Mouse (Mus musculus) kidney, adult 11 months (tissue): ENCODE data around the gene Tmem120b.

Source experiments
- DNase-seq: peaks from one replicate; pipeline ENCODE4 v3.0.0; 2022

The Tmem120b gene

GRCm38 (mm10) chr5:123093077-123093633, 24.9 kb downstream of the Tmem120b start:
- DNase-seq: peak; percentile 36

- DNase-seq: peak; percentile 48
These were observed 26.2 kb downstream of the Tmem120b start for GRCm38 (mm10) chr5:123094238-123094991.

GRCm38 (mm10) chr5:123096299-123096698, 28.1 kb downstream of the Tmem120b start:
- DNase-seq: no peak

GRCm38 (mm10) chr5:123098487-123098886, 30.3 kb downstream of the Tmem120b start:
- no peak for DNase-seq

- no peak for DNase-seq
These were observed 34.2 kb downstream of the Tmem120b start for GRCm38 (mm10) chr5:123102376-123102775.

GRCm38 (mm10) chr5:123103556-123103955, 35.3 kb downstream of the Tmem120b start:
- DNase-seq: peak; percentile 90

GRCm38 (mm10) chr5:123104769-123105168, 36.6 kb downstream of the Tmem120b start:
- DNase-seq: no peak

GRCm38 (mm10) chr5:123109452-123110203, 41.4 kb downstream of the Tmem120b start:
- peak; percentile 57 for DNase-seq

- DNase-seq: no peak
These were observed 42.1 kb downstream of the Tmem120b start for GRCm38 (mm10) chr5:123110296-123110721.

GRCm38 (mm10) chr5:123114109-123114508, 45.9 kb downstream of the Tmem120b start:
- no peak for DNase-seq

GRCm38 (mm10) chr5:123114924-123115323, 46.7 kb downstream of the Tmem120b start:
- DNase-seq: no peak

- no peak for DNase-seq
These were observed 47.9 kb downstream of the Tmem120b start for GRCm38 (mm10) chr5:123116080-123116479.

GRCm38 (mm10) chr5:123117257-123117656, 49.0 kb downstream of the Tmem120b start:
- peak; percentile 74 for DNase-seq

- DNase-seq: no peak
These were observed 49.6 kb downstream of the Tmem120b start for GRCm38 (mm10) chr5:123117773-123118172.

GRCm38 (mm10) chr5:123118826-123119225, 50.6 kb downstream of the Tmem120b start:
- no peak for DNase-seq

GRCm38 (mm10) chr5:123120624-123121215, 52.5 kb downstream of the Tmem120b start:
- no peak for DNase-seq

- no peak for DNase-seq
These were observed 54.0 kb downstream of the Tmem120b start for GRCm38 (mm10) chr5:123122181-123122580.

GRCm38 (mm10) chr5:123125105-123125504, 56.9 kb downstream of the Tmem120b start:
- no peak for DNase-seq

GRCm38 (mm10) chr5:123125638-123126406, 57.6 kb downstream of the Tmem120b start:
- peak; percentile 64 for DNase-seq

- no peak for DNase-seq
These were observed 58.8 kb downstream of the Tmem120b start for GRCm38 (mm10) chr5:123127031-123127430.

GRCm38 (mm10) chr5:123128426-123129169, 60.4 kb downstream of the Tmem120b start:
- no peak for DNase-seq
